Mouse (Mus musculus): ENCODE results near the gene Lin9.
"Not testable (repeated sequence)": the region's sequence is repeated elsewhere in the genome, so short reads cannot be mapped to it uniquely, and the experiment has no call there.

Lin9 gene

GRCm38 (mm10) chr1:180641137-180641517 lies at the start of gene Lin9:
TSS of gene Lin9 (plus strand) at chr1:180641150.
- DNase-seq (ENCODE audit: low read depth): peak; percentile 92

- no peak for DNase-seq (ENCODE audit: low read depth)
Measured at GRCm38 (mm10) chr1:180600578-180600977, 40.4 kb upstream of the Lin9 start.

- DNase-seq (ENCODE audit: low read depth): no peak
Measured at GRCm38 (mm10) chr1:180601806-180602205, 39.1 kb upstream of the Lin9 start.

GRCm38 (mm10) chr1:180604579-180604978 lies 36.4 kb upstream of the Lin9 start:
- no peak for DNase-seq (ENCODE audit: low read depth)

GRCm38 (mm10) chr1:180606106-180606505 lies 34.8 kb upstream of the Lin9 start:
- DNase-seq (ENCODE audit: low read depth): no peak

GRCm38 (mm10) chr1:180606796-180607577 lies 34.0 kb upstream of the Lin9 start:
- DNase-seq (ENCODE audit: low read depth): no peak

- DNase-seq (ENCODE audit: low read depth): no peak
Measured at GRCm38 (mm10) chr1:180607578-180607879, 33.4 kb upstream of the Lin9 start.

GRCm38 (mm10) chr1:180611842-180612241 lies 29.1 kb upstream of the Lin9 start:
- not testable (repeated sequence) for DNase-seq (ENCODE audit: low read depth)

- DNase-seq (ENCODE audit: low read depth): no peak
Measured at GRCm38 (mm10) chr1:180616762-180617161, 24.2 kb upstream of the Lin9 start.

GRCm38 (mm10) chr1:180622389-180622788 lies 18.6 kb upstream of the Lin9 start:
- no peak for DNase-seq (ENCODE audit: low read depth)

GRCm38 (mm10) chr1:180623911-180624310 lies 17.0 kb upstream of the Lin9 start:
- DNase-seq (ENCODE audit: low read depth): peak; percentile 37

GRCm38 (mm10) chr1:180626141-180626540 lies 14.8 kb upstream of the Lin9 start:
- DNase-seq (ENCODE audit: low read depth): no peak

- DNase-seq (ENCODE audit: low read depth): not testable (repeated sequence)
Measured at GRCm38 (mm10) chr1:180637796-180638195, 3.2 kb upstream of the Lin9 start.

- DNase-seq (ENCODE audit: low read depth): peak; percentile 32
Measured at GRCm38 (mm10) chr1:180639416-180640401, 1.2 kb upstream of the Lin9 start.

- DNase-seq (ENCODE audit: low read depth): no peak
Measured at GRCm38 (mm10) chr1:180640605-180641125, 285 bp upstream of the Lin9 start.

GRCm38 (mm10) chr1:180641518-180642227 lies 723 bp downstream of the Lin9 start:
- no peak for DNase-seq (ENCODE audit: low read depth)

GRCm38 (mm10) chr1:180642228-180642564 lies 1.2 kb downstream of the Lin9 start:
- peak; percentile 52 for DNase-seq (ENCODE audit: low read depth)

- no peak for DNase-seq (ENCODE audit: low read depth)
Measured at GRCm38 (mm10) chr1:180691284-180691683, 50.3 kb downstream of the Lin9 start.

- DNase-seq (ENCODE audit: low read depth): no peak
Measured at GRCm38 (mm10) chr1:180696626-180697352, 55.8 kb downstream of the Lin9 start, which contains the start of gene Mixl1. TSS of gene Mixl1 (minus strand) at chr1:180697034.

- DNase-seq (ENCODE audit: low read depth): no peak
Measured at GRCm38 (mm10) chr1:180698063-180698462, 57.1 kb downstream of the Lin9 start.

- no peak for DNase-seq (ENCODE audit: low read depth)
Measured at GRCm38 (mm10) chr1:180703400-180703799, 62.5 kb downstream of the Lin9 start.

Measured in naive thymus-derived CD4-positive, alpha-beta T cell, adult 2 months (primary cell).